Mouse (Mus musculus) gastrocnemius, adult 2 months (tissue): ENCODE measurements around the gene Hoxd9. TPM values are rescaled to one million over a fixed set of nuclear protein-coding genes. Genes with fewer than 3 reads are reported as not detected.

Source experiments
- DNase-seq: peaks from one replicate; pipeline ENCODE4 v3.0.0; 2022
- H3K27ac ChIP-seq: fragments of 200-600 bp; 2 replicates; pipeline ENCODE4 v1.8.1; 2022; ENCODE audit warnings: mild to moderate bottlenecking
- H3K4me3 ChIP-seq: fragments of 200-600 bp; 2 replicates; pipeline ENCODE4 v1.8.1; 2022; ENCODE audit warnings: mild to moderate bottlenecking, moderate library complexity
- CTCF ChIP-seq: fragments of 200-600 bp; IDR thresholded peaks from 2 replicates; pipeline ENCODE4 v1.8.1; 2022; ENCODE audit warnings: antibody characterized with exemption, mild to moderate bottlenecking, moderate library complexity
- intact Hi-C: fragments of 180-260 bp; cut with DNase I; formaldehyde crosslinking; loops from one replicate; pipeline ENCODE4 v1.15.1; 2025
- total RNA-seq, 2 experiments: library from RNA; stranded (reverse); gene quantifications; 2 replicates each; pipeline ENCODE4 v1.2.3; 2021

Hoxd9 gene
- total RNA-seq, 2 experiments from 2014 or later, result 15.8 to 19.1 TPM

DNA sequence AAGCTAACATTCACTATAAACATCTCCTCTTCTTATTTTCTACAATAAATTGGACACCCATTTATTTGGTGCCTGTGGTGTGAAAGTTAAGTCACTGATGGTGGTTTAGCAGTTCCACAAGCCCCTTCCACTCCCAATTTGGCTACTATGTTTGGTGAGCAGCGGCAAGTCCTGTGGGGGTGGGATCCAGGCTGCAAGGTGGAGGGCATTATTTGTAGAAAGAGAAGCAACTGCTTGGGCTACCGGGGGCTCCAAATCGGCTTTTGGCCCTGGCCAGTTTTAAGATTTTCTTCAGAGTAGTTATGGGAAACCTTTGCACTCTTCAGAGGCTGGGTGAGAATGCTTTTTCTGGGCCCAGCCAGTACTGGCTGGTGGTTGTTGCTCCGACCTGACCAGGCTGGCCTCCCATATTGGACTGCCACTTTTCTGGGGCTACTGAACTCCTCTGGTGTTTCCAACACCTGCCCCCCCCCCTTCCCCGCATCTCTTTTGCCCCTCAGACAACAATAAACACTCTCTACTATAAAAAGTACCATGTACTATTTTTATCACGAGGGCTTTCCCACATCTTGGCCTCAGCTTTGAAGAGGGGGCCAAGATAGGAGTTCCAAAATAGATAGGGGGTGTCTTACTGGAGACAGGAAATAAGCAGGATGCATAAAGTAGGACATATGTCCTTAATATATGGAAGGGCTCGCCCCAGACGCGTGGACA is 34.4 kb downstream of the Hoxd9 start:
- intact Hi-C loops, result no loop called here
- no peak for TF ChIP-seq CTCF
- no peak for DNase-seq
- Histone ChIP-seq H3K4me3 (peak overlapping the region; percentile 69; the same call in 1 of the 2 replicates), H3K27ac (no peak overlapping the region)

GRCm38 (mm10) chr2:74732513-74733316 is 35.2 kb downstream of the Hoxd9 start:
- DNase-seq, result no peak
- peak overlapping the region; percentile 69 for H3K4me3 ChIP-seq
- intact Hi-C loops, result no loop called here
- TF ChIP-seq CTCF, result no peak
- H3K27ac ChIP-seq, result no peak overlapping the region

GRCm38 (mm10) chr2:74733317-74733661 is 35.8 kb downstream of the Hoxd9 start:
- H3K4me3 ChIP-seq, result peak overlapping the region; percentile 69
- no peak for TF ChIP-seq CTCF
- intact Hi-C loops, result no loop called here
- H3K27ac ChIP-seq, result no peak overlapping the region
- no peak for DNase-seq

GRCm38 (mm10) chr2:74733765-74734164 is 36.2 kb downstream of the Hoxd9 start:
- no peak for TF ChIP-seq CTCF
- intact Hi-C loops, result no loop called here
- Histone ChIP-seq H3K4me3 (no peak overlapping the region), H3K27ac (no peak overlapping the region)
- no peak for DNase-seq

GRCm38 (mm10) chr2:74734451-74734850 is 36.9 kb downstream of the Hoxd9 start:
- no peak overlapping the region for H3K27ac ChIP-seq
- no peak overlapping the region for H3K4me3 ChIP-seq
- no peak for TF ChIP-seq CTCF
- DNase-seq, result no peak
- intact Hi-C loops, result no loop called here

- Histone ChIP-seq H3K4me3 (no peak overlapping the region), H3K27ac (no peak overlapping the region)
- intact Hi-C loops, result no loop called here
- DNase-seq, result no peak
- no peak for TF ChIP-seq CTCF
Observed at GRCm38 (mm10) chr2:74734996-74735811, 37.7 kb downstream of the Hoxd9 start.

DNA sequence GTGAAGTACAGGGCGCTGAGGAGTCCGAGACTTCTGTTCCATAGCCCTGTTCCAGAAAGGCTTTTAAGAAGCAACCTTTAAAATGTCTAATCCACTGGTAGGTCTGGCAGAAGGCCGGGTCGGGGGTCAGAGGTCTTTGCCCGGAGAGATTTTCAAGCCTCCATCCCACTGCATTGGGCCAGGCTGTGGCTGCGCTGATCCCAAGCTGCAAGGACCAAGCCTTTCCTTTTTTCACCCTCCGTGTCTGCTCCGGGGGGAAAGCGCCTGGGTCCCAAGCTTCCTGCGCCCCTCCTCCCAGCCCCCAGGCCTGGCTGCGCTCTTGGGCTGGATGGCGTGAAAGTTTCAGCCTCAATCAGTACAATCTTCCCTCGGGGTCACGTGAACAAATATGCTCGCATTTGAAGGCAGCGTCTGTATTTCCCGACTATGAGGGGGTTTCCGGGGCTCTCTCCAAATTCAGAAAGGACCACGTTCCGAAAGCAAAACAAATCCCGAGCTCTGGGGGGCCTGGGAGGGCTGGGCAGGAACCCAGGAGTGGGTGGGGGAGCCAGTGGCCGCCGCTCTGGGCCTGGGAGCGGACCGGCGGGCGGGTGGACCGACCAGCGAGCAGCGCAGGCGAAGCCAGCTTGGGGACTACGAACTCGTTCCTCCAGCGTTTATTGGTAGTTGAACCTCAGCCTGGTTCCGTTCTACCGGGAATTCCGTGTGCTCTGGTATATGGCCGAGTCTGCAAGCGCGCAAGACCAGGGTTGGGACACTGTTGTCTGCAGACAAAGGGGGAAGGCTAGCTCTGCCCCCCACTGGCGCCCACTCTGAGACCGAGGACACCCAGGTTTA is 38.5 kb downstream of the Hoxd9 start:
- no peak for TF ChIP-seq CTCF
- Histone ChIP-seq H3K27ac (no peak overlapping the region), H3K4me3 (peak overlapping the region; percentile 58)
- intact Hi-C loops, result no loop called here
- DNase-seq, result no peak

DNA sequence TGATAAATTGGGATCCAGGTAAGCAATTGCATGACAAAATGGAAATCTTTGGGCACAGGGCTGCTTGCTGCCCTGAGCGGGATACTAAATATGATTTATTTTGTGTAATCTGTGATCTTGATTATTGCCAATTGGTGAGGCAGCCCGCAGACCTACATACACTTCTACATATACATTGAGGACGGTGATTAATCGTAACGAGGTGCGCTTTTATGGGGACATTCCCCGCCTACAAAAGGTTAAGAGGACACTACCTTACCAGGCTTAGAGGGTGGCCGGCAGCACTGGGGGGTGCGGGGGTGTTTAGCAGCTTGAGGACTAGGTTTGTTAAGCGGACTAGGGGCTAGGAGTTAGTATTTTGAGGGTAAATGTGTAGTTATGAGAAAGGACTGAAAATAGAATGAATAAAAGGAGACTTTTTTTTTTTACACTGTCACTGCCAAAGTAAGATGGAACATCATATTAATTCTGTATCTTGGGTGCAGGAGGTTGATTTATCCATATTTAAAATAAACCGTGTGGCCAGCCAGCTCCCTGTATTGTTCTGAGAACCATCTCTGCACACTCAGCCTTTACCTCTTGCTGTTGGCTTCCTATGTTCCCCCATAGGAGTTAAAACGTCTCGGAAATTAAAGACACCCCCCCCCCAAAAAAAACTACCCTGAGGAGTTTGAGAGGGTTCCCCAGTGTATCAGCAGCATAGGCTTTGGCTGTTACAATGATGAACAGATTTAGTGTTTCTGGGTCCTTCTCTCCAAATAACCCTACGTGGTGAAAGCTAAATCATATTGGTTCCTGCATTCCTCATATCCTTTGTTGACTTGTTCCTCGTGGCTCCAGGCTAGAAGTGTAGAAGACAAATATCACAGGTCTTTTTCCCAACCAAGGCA is 39.4 kb downstream of the Hoxd9 start:
- intact Hi-C loops, result no loop called here
- no peak overlapping the region for H3K4me3 ChIP-seq
- no peak for TF ChIP-seq CTCF
- DNase-seq, result no peak
- no peak overlapping the region for H3K27ac ChIP-seq

DNA sequence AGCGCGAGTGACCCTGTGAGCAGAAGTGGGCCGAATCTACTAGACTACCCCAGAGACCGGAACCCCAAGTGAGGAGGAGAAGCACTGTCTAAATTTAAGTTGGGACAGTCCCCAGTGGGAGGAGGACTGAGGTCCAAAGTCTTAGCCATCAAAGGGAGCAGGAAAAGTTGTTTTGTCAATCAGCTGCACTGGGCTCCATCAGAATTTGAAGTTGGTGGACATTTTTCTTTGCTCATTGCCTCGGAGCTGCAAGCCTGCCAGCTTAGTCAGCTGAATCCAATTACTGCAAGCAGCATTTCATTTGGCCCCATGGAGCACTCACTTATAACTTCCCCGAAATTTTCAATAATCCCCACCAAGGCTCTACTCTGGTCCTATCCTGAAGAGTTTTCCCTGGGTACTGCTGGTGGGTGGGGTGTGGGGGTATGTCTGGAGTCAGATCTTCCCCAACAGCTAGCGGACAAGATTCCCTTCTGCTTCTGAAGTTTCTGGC is 40.1 kb downstream of the Hoxd9 start:
- Histone ChIP-seq H3K4me3 (no peak overlapping the region), H3K27ac (no peak overlapping the region)
- intact Hi-C loops, result no loop called here
- DNase-seq, result no peak
- no peak for TF ChIP-seq CTCF

DNA sequence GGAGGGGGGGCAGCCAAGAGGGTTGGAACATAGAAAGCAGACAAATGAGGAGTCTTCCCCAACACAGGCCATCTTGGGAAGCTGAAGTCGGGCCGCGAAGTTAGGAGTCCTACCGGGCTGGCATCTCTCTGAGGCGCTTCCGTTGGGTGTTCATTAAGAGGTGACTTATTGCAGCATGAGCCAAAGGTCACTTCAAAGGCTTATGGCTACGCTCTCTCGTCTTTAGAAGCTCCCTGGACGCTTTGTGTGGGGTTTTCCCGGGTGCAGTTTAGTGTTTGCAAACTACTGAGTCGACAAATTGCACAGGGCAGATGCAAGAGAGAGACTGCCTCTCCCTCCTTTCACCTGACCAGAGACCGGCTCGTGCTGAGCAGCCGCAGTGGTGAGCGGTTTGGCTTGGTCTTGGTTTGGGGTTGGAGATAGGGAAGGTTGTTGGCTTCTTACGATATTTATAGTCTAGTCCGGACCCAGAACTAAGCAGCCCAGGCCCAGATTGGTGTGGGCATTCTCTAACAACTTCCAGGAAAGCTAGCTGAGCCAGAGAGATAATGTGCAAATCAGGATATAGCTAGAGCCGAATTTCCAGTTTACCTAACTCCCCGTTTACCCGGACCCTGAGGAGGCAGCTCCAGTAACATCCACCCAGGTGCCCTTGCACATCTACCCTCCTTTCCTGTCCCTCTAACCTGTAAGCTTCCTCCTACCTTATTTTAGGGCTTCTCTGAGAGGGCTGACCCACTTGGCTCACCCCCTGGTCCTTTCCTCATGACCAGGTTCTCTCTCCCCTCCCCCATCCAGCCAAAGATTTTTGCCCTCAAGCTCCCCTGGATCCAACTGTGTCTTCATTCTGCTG is 41.3 kb downstream of the Hoxd9 start:
- intact Hi-C loops, result no loop called here
- TF ChIP-seq CTCF, result no peak
- Histone ChIP-seq H3K27ac (no peak overlapping the region), H3K4me3 (no peak overlapping the region)
- DNase-seq, result no peak
